Mouse (Mus musculus) left cerebral cortex, postnatal 4 days (tissue): ENCODE data around the gene Patl1. TPM values are rescaled to one million over a fixed set of nuclear protein-coding genes. Genes with fewer than 3 reads are reported as not detected.
"Not testable (repeated sequence)": the region's sequence is repeated elsewhere in the genome, so short reads cannot be mapped to it uniquely, and the experiment has no call there.

ENCODE experiments used
- DNase-seq: peaks from one replicate; pipeline ENCODE4 v3.0.0-alpha.2; 2022
- intact Hi-C: fragments of 180-260 bp; cut with DNase I; formaldehyde crosslinking; loops from one replicate; pipeline ENCODE4 v1.15.1; 2025
- total RNA-seq, 2 experiments: library from RNA; stranded (reverse); gene quantifications; 2 replicates each; pipeline ENCODE4 v1.2.3; 2021

Gene Patl1
- total RNA-seq: 10 to 100 TPM; 25.8 to 27.1 TPM

DNA sequence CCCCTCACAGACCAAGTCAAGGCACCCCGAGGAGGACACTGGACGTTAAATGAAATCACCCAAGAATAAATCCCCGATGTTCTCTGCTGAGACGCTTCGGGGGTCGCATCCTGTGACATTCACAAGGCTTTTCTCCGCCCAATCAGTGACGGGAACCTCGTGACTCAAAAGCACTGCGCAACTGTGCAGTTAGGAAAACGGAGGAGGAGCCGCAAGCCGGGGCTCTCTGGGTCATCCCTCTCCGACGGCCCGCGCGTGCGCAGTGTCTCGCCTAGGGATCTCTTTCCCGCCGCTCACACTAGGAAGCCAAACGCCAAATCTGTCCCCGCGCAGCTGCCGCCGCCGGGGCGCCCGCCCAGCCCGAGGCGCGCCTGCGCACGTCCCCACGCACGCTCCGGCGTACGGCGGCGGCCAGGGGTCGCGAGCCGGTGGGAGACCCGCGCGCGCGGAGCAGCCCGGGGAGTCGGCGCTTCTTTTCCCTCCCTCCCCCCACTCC lies at the start of gene Patl1:
TSS of gene Patl1 (plus strand) at position 363 of the 496 bp plus-strand sequence.
- DNase-seq: peak; percentile 99
- intact Hi-C loops: loop anchor here (5.0 kb wide), 1 partner anchor 135 kb away; no protein-coding TSS in a partner anchor

- DNase-seq: no peak
- intact Hi-C loops: no loop called here
Observed at GRCm38 (mm10) chr19:11867837-11868236, 44.4 kb upstream of the Patl1 start.

DNA sequence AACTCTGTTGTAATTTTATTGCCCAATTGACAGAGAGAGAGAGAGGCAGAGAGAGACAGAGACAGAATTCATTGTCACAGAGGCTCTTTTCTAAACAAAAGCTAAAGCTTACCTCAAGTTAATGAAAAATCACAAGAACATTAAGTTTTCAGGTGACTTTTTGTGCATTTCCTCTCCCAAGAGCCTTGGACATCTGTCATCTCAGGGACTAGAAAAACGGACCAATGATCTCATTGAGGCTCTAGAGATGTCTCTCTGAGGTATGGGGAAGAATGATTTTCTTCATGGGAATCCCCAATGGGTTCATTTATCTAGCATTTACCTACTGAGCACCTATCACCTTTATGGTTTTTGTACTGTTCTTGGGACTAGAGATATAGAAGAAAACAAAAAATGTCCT lies 37.2 kb upstream of the Patl1 start, which contains the start of gene Olfr1419:
TSS of gene Olfr1419 (minus strand) at position 101 of the 400 bp plus-strand sequence.
- intact Hi-C loops: no loop called here

DNA sequence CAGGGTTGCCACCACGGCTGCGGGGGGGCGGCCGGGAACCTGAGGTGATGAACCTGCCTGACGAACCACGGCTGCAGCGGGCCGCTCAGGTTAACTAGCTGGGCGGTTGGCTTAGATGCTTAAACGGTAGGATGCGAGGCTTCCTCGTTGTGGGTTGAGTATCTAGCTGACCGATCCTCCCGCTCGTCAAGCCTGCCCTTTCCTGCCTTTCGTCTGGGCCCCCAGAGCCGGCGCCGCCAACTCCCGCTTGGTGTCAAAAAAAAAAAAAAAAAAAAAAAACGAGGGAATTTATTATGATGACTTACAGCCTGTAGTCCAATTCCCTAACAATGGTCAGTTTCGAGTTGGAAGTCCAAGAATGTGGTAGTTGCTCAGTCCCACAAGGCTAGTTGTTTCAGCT lies 33.8 kb upstream of the Patl1 start:
- intact Hi-C loops, DNase-seq: not testable (repeated sequence)

More for the DNA sequence above, 37.2 kb upstream of the Patl1 start, which contains the start of gene Olfr1419:
- no peak for DNase-seq

- intact Hi-C loops: no loop called here
- DNase-seq: no peak
Observed at GRCm38 (mm10) chr19:11886265-11886664, 25.9 kb upstream of the Patl1 start, which contains the start of gene Olfr1420. Gene Olfr1420 (plus strand): TSS chr19:11886565.

DNA sequence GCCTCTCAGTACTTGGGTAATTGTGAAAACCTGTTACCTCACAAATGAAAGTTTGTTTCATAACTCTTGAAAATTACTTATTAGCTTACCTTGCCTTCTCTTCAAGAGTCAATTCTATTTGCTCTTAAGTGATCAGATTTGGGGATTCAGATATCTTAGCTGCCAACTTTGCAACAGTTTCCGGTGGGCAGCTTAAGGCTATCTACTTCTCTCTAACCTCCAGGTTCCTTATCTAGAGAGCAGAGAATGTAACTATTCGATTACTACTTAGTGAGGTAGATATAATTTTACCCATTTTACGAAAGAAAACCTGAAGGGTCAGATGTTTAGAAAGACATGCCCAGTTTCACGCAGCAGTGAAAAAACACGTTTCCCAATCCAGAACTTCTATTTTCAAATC lies 1.2 kb upstream of the Patl1 start:
- intact Hi-C loops: loop anchor here (5.0 kb wide), 1 partner anchor 134 kb away; no protein-coding TSS in a partner anchor
- no peak for DNase-seq

DNA sequence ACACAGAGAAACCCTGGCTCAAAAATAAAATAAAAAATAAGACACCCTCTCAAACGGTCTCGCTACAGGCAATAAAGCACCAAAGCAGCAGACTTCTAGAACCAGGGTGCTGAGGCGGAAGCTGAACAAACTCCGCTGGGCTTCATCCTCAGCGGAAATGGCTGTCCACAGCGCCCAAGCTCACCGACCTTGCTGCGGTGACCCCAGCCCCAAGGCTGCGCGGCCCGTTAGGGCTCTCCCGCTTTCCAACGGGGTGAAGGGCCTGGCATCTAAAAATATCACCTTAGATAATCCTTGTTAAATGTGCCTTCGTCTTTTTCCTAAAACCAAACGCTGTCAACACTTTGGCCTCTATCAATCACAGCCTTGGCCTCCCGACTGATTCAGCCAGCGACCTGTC lies 596 bp upstream of the Patl1 start:
- peak; percentile 21 for DNase-seq
- intact Hi-C loops: loop anchor here (5.0 kb wide), 1 partner anchor 134 kb away; no protein-coding TSS in a partner anchor

DNA sequence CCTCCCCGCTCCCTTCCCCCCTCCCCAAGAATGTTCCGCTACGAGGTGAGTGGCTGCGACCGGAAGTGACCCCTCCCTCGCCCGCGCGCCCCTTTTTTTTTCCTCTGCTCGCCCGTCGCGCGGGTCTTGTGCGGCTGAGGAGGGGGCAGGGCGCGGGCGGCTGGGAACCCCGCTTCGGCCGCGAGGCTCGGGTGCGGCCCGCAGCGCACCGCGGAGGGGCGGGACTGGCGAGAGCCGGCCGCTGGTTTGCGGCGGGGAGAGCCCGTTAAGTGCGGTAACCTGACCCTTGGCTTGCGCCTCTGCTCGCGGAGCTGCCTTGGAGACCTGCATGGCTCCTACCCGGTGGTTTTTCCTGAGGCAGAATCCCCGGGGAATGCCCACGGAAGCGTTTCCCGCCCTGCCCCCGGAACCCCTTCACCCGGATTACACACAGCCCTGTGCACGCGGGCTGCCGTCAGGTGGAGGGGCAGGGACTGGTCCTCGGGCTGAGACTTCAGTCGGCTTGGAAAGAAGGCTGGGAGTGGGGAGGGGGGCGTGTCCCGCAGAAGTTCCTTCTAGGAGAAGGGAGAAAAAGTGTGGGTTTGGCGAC lies 428 bp downstream of the Patl1 start:
- peak; percentile 57 for DNase-seq
- intact Hi-C loops: loop anchor here (5.0 kb wide), 1 partner anchor 135 kb away; no protein-coding TSS in a partner anchor

- intact Hi-C loops: no loop called here
- DNase-seq: no peak
Observed at GRCm38 (mm10) chr19:11915804-11916203, 3.6 kb downstream of the Patl1 start.

DNA sequence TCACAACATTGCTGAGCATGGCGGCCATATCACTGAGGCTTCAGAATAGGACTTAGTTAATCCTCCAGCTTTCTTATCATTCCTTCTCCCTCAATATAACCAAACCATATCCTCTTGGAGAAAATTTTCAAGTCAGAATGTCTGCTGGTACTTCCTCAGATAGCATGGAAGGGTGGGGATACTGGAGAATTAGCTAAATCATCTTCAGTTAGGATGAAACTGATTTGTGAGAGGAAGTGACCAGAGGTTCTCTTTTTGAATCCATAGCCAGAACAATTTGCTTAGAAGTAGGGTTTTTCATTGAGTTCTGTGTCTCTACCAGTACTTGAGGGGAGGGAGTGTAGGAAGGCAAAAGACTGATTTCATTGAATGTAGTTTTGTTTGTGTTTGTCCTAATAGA lies 9.9 kb downstream of the Patl1 start:
- no peak for DNase-seq
- intact Hi-C loops: no loop called here

DNA sequence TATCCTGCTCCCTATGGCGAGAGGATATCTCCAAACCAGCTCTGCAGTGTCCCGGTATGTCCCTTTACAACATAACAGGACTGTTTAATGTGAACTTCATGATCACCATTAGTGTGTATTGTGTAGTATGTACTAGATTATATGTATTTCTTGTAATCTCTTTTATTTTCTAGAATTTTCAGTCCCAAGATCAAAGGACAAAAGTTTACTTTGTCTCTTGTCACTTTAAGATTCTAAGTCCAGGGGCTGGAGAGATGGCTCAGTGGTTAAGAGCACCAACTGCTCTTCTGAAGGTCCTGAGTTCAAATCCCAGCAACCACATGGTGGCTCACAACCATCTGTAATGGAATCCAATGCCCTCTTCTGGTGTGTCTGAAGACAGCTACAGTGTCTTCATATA lies 10.3 kb downstream of the Patl1 start:
- DNase-seq, intact Hi-C loops: not testable (repeated sequence)

DNA sequence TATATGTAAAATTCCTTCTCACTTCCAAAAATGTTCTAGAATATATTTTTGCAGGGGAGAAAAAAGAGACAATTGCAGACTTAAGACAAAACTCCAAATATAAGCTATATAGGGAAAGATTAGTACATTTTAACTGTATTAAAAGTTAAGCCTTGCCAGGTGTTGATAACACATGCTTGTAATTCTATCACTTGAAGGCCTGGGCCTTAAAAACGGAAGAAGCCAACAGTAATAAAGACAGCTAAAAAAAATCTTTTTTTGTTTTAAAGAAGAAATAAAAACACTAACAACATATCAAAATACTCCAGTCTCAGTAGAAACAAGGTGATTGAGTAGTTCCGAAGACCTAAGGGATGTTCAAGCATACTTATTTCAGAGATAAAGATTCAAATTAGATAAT lies 14.2 kb downstream of the Patl1 start:
- intact Hi-C loops: no loop called here

DNA sequence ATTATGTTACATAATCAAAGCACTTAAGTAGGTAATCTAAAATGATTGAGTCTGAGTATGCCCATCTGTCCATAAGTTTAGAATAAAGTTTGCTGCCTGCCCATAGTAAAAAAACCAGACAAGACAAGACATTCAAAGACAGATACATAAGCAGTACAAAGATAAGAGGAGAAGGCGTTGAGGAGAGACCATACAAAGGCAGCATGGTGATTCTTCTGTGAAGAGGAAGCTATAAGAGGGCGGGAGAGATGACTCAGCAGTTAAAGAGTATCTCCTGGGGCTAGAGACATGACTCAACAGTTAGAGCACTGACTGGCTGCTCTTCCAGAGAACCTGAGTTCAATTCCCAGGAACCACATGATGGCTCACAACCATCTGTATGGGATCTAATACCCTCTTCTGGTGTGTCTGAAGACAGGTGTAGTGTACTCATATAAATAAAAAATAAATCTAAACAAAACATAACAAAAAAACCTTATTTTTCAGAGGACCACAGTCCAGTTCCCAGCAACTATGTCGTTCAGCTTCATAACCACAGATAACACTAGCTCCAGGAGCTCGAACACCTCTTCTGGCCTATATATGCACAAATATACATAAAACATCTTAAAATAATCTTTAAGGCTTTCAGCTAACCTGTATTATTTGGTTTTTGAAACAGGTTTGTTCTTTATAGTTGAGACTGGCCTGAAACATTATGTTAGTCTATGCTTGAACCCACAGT lies 16.0 kb downstream of the Patl1 start:
- DNase-seq: no peak
- intact Hi-C loops: no loop called here

More for the DNA sequence above, 14.2 kb downstream of the Patl1 start:
- no peak for DNase-seq

GRCm38 (mm10) chr19:11946460-11946859 lies 34.3 kb downstream of the Patl1 start:
- intact Hi-C loops: loop anchor here (10.0 kb wide), 1 partner anchor 172 kb away; the partner anchor contains the start of gene Mrpl16

GRCm38 (mm10) chr19:11949878-11950277 lies 37.7 kb downstream of the Patl1 start:
- intact Hi-C loops: loop anchor here (10.0 kb wide), 1 partner anchor 175 kb away; the partner anchor contains the start of gene Mrpl16
- DNase-seq: no peak

More at GRCm38 (mm10) chr19:11946460-11946859, 34.3 kb downstream of the Patl1 start:
- DNase-seq: not testable (repeated sequence)

GRCm38 (mm10) chr19:11950747-11951146 lies 38.5 kb downstream of the Patl1 start:
- DNase-seq: no peak
- intact Hi-C loops: no loop called here

DNA sequence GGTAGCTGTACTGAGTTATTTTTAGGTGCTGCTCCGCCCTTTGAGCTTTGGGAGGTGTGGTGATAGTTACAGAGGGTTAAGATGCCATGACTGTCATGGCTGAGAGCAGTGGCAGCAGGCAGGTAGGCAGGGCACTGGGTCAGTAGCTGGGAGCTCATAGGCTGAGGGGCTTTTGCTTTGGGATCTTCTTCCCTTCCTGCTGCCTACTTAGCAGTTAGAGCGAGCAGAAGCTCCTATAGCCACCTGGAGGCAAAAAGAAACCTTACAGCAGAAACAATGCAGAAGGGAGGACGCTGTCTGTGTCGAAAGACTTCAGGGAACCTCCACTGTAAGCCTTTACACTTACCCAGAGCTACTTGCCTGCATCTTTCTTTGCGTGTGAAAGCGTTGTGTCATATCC lies 42.0 kb downstream of the Patl1 start:
- intact Hi-C loops: no loop called here
- no peak for DNase-seq

- no peak for DNase-seq
- intact Hi-C loops: no loop called here
Observed at GRCm38 (mm10) chr19:11956636-11957035, 44.4 kb downstream of the Patl1 start.

DNA sequence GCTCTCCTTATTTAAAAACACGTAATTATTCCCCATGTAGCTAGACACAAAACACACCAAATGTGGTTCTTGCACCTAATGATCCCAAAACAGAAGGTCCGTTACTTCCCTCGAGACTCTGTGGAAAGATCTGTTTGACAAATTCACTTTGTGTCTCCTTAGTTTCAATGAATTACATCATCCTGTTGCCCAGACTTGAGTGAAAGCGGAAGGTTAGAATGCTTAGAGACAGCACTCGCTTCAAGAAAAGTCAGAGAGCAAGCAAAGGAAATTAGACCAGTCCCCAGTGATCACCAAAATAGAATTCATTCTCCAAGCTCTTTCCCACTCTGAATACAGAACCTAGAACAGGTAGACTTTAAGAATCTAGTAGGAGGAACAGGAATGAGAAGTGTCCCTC lies 45.2 kb downstream of the Patl1 start:
- intact Hi-C loops: no loop called here
- DNase-seq: no peak

GRCm38 (mm10) chr19:11957846-11958245 lies 45.6 kb downstream of the Patl1 start:
- no peak for DNase-seq
- intact Hi-C loops: no loop called here

GRCm38 (mm10) chr19:11964266-11964665 lies 52.1 kb downstream of the Patl1 start:
- no peak for DNase-seq
- intact Hi-C loops: no loop called here
